Mouse (Mus musculus): ENCODE measurements around the gene Nfkbil1. TPM values are rescaled to one million over a fixed set of nuclear protein-coding genes. Genes with fewer than 3 reads are reported as not detected.

The Nfkbil1 gene
- total RNA-seq, 4 experiments from 2014 or later: 17.4 to 20.2 (median 19.8) TPM

- DNase-seq: no peak
Observed at GRCm38 (mm10) chr17:35175382-35175781, 60.2 kb downstream of the Nfkbil1 start.

GRCm38 (mm10) chr17:35174201-35174977, 61.2 kb downstream of the Nfkbil1 start:
- no peak for DNase-seq

GRCm38 (mm10) chr17:35173329-35173728, 62.3 kb downstream of the Nfkbil1 start:
- no peak for DNase-seq

GRCm38 (mm10) chr17:35172445-35173234, 63.0 kb downstream of the Nfkbil1 start:
- no peak for DNase-seq

Small RNA genes within 50 kb of the gene (microRNA-seq; reads per million reads assigned to microRNA genes)
- gene Mir6973a (0 reads per million in 2 experiments), gene Mir6974 (0 reads per million in 2 experiments), gene Mir6975 (0 to 0.34 reads per million in 2 experiments), gene Mir8094 (0 reads per million in 2 experiments)

Other genes with a start within 250 kb of the Nfkbil1 start
- gene Vars, start 234.8 kb downstream of the Nfkbil1 start, total RNA-seq (2022): 10 to 100 TPM; 57.9 to 76.0 (median 67.7) TPM
- 1 to 10 TPM in 2 of 4 experiments, under 1 TPM in 2; 0.75 to 1.8 (median 1.2) TPM for gene Vwa7, start 219.2 kb downstream of the Nfkbil1 start, total RNA-seq (2022)
- gene Sapcd1, start 207.8 kb downstream of the Nfkbil1 start, total RNA-seq (2022): 1 to 10 TPM in 2 of 4 experiments, under 1 TPM in 2; 0.91 to 2.8 (median 0.99) TPM
- 1 to 10 TPM in 3 of 4 experiments, under 1 TPM in 1; 0.73 to 4.0 (median 2.2) TPM for gene Msh5, start 189.0 kb downstream of the Nfkbil1 start, total RNA-seq (2022)
- 100 to 1,000 TPM in 2 of 4 experiments, 10 to 100 TPM in 2; 83.2 to 134 (median 113) TPM for gene Clic1, start 185.8 kb downstream of the Nfkbil1 start, total RNA-seq (2022)
- 10 to 100 TPM; 12.4 to 29.5 (median 21.6) TPM for gene Ddah2, start 176.8 kb downstream of the Nfkbil1 start, total RNA-seq (2022)
- gene Ly6g6c, start 170.4 kb downstream of the Nfkbil1 start, total RNA-seq (2022): not detected
- gene Mpig6b, start 169.6 kb downstream of the Nfkbil1 start, total RNA-seq (2022): not detected
- gene Ly6g6e, start 158.9 kb downstream of the Nfkbil1 start, total RNA-seq (2022): not detected
- under 1 TPM in 2 of 4 experiments, not detected in 2; 0.46 to 0.68 TPM for gene Ly6g6d, start 157.7 kb downstream of the Nfkbil1 start, total RNA-seq (2022)
- not detected for gene Ly6g6f, start 150.2 kb downstream of the Nfkbil1 start, total RNA-seq (2022)
- 100 to 1,000 TPM in 2 of 4 experiments, 10 to 100 TPM in 2; 79.4 to 124 (median 103) TPM for gene Abhd16a, start 146.5 kb downstream of the Nfkbil1 start, total RNA-seq (2022)
- not detected for gene Ly6g5c, start 127.5 kb downstream of the Nfkbil1 start, total RNA-seq (2022)
- under 1 TPM in 3 of 4 experiments, not detected in 1; 0.38 to 0.91 (median 0.40) TPM for gene Ly6g5b, start 120.4 kb downstream of the Nfkbil1 start, total RNA-seq (2022)
- 10 to 100 TPM; 12.6 to 17.9 (median 14.5) TPM for gene Gpank1, start 114.3 kb downstream of the Nfkbil1 start, total RNA-seq (2022)
- 100 to 1,000 TPM; 196 to 224 (median 222) TPM for gene Csnk2b, start 113.7 kb downstream of the Nfkbil1 start, total RNA-seq (2022)
- gene D17H6S53E, start 109.4 kb downstream of the Nfkbil1 start, total RNA-seq (2022): 10 to 100 TPM; 29.3 to 41.2 (median 39.6) TPM
- under 1 TPM in 2 of 4 experiments, not detected in 2; 0.28 to 0.32 TPM for gene Apom, start 103.7 kb downstream of the Nfkbil1 start, total RNA-seq (2022)
- 100 to 1,000 TPM; 354 to 477 (median 417) TPM for gene Bag6, start 100.6 kb downstream of the Nfkbil1 start, total RNA-seq (2022)
- gene Prrc2a, start 70.9 kb downstream of the Nfkbil1 start, total RNA-seq (2022): 100 to 1,000 TPM; 241 to 340 (median 274) TPM
- 10 to 100 TPM in 2 of 4 experiments, 1 to 10 TPM in 2; 5.5 to 14.5 (median 10.5) TPM for gene Aif1, start 59.7 kb downstream of the Nfkbil1 start, total RNA-seq (2022)
- gene Lst1, start 47.4 kb downstream of the Nfkbil1 start, total RNA-seq (2022): 10 to 100 TPM in 1 of 4 experiments, 1 to 10 TPM in 3; 4.7 to 11.3 (median 8.2) TPM
- 10 to 100 TPM in 1 of 4 experiments, 1 to 10 TPM in 3; 1.3 to 10.3 (median 4.5) TPM for gene Ltb, start 41.4 kb downstream of the Nfkbil1 start, total RNA-seq (2022)
- 1 to 10 TPM in 2 of 4 experiments, under 1 TPM in 2; 0.56 to 2.2 (median 0.89) TPM for gene Tnf, start 33.8 kb downstream of the Nfkbil1 start, total RNA-seq (2022)
- 1 to 10 TPM in 1 of 4 experiments, under 1 TPM in 3; 0.28 to 1.1 (median 0.63) TPM for gene Lta, start 30.4 kb downstream of the Nfkbil1 start, total RNA-seq (2022)
- gene Gm16181, start 15.0 kb downstream of the Nfkbil1 start, total RNA-seq (2022): not detected
- gene Atp6v1g2, start 2.1 kb downstream of the Nfkbil1 start, total RNA-seq (2022): 10 to 100 TPM in 1 of 4 experiments, 1 to 10 TPM in 3; 5.5 to 12.1 (median 7.4) TPM
- 100 to 1,000 TPM; 181 to 239 (median 202) TPM for gene Ddx39b, start 6.0 kb upstream of the Nfkbil1 start, total RNA-seq (2022)
- 100 to 1,000 TPM; 209 to 349 (median 279) TPM for gene H2-D1, start 26.9 kb upstream of the Nfkbil1 start, total RNA-seq (2022)
- 1 to 10 TPM; 3.6 to 5.8 (median 4.6) TPM for gene H2-Q1, start 84.6 kb upstream of the Nfkbil1 start, total RNA-seq (2022)
- gene H2-Q2, start 106.5 kb upstream of the Nfkbil1 start, total RNA-seq (2022): 1 to 10 TPM; 1.7 to 2.7 (median 2.3) TPM
- gene H2-Q4, start 143.8 kb upstream of the Nfkbil1 start, total RNA-seq (2022): 10 to 100 TPM; 26.9 to 46.7 (median 37.7) TPM
- gene H2-Q6, start 189.1 kb upstream of the Nfkbil1 start, total RNA-seq (2022): 10 to 100 TPM in 2 of 4 experiments, 1 to 10 TPM in 2; 7.6 to 16.7 (median 11.1) TPM
- gene H2-Q7, start 203.4 kb upstream of the Nfkbil1 start, total RNA-seq (2022): 10 to 100 TPM in 2 of 4 experiments, 1 to 10 TPM in 2; 7.6 to 11.5 (median 9.8) TPM
- 1 to 10 TPM; 1.9 to 7.9 (median 3.7) TPM for gene H2-Q10, start 234.3 kb upstream of the Nfkbil1 start, total RNA-seq (2022)

Measured in adrenal gland, adult 8-10 months (tissue).